Mouse (Mus musculus) spleen, adult 18-20 months (tissue): Measurements from ENCODE around the gene Kif13a.

Experiments used
- DNase-seq, 2 experiments: peaks; one replicate each; pipeline ENCODE4 v3.0.0; 2022; ENCODE audit warnings: mixed read lengths in 2 of 2

Gene Kif13a

GRCm38 (mm10) chr13:46880736-46881135 lies 48.9 kb downstream of the Kif13a start:
- no peak for DNase-seq

- no peak for DNase-seq
Measured at GRCm38 (mm10) chr13:46880243-46880642, 49.4 kb downstream of the Kif13a start.

- no peak for DNase-seq
Measured at GRCm38 (mm10) chr13:46877049-46877448, 52.6 kb downstream of the Kif13a start.

GRCm38 (mm10) chr13:46875377-46875776 lies 54.3 kb downstream of the Kif13a start:
- no peak for DNase-seq

GRCm38 (mm10) chr13:46872732-46873131 lies 56.9 kb downstream of the Kif13a start:
- no peak for DNase-seq

- DNase-seq, result no peak
Measured at GRCm38 (mm10) chr13:46872194-46872593, 57.5 kb downstream of the Kif13a start.

- no peak for DNase-seq
Measured at GRCm38 (mm10) chr13:46869464-46869863, 60.2 kb downstream of the Kif13a start.

GRCm38 (mm10) chr13:46863169-46863748 lies 66.4 kb downstream of the Kif13a start:
- no peak for DNase-seq

GRCm38 (mm10) chr13:46859876-46860275 lies 69.8 kb downstream of the Kif13a start:
- DNase-seq, result no peak

GRCm38 (mm10) chr13:46859173-46859572 lies 70.5 kb downstream of the Kif13a start:
- DNase-seq, result no peak

GRCm38 (mm10) chr13:46858835-46859152 lies 70.9 kb downstream of the Kif13a start:
- DNase-seq, result no peak

GRCm38 (mm10) chr13:46858143-46858834 lies 71.4 kb downstream of the Kif13a start:
- DNase-seq, result no peak

- DNase-seq, result no peak
Measured at GRCm38 (mm10) chr13:46854456-46854855, 75.2 kb downstream of the Kif13a start.

GRCm38 (mm10) chr13:46852470-46852869 lies 77.2 kb downstream of the Kif13a start:
- DNase-seq, result no peak

GRCm38 (mm10) chr13:46845456-46845855 lies 84.2 kb downstream of the Kif13a start:
- DNase-seq, result no peak

GRCm38 (mm10) chr13:46844561-46845235 lies 85.0 kb downstream of the Kif13a start:
- no peak for DNase-seq

GRCm38 (mm10) chr13:46843646-46844045 lies 86.0 kb downstream of the Kif13a start:
- no peak for DNase-seq

GRCm38 (mm10) chr13:46842185-46842584 lies 87.5 kb downstream of the Kif13a start:
- no peak for DNase-seq

- DNase-seq, result no peak
Measured at GRCm38 (mm10) chr13:46841668-46842067, 88.0 kb downstream of the Kif13a start.

- DNase-seq, result no peak
Measured at GRCm38 (mm10) chr13:46840676-46841075, 89.0 kb downstream of the Kif13a start.

- DNase-seq, result no peak
Measured at GRCm38 (mm10) chr13:46839236-46839635, 90.4 kb downstream of the Kif13a start.

GRCm38 (mm10) chr13:46838551-46838950 lies 91.1 kb downstream of the Kif13a start:
- DNase-seq, result peak in 1 of 2 experiments; percentile 8

GRCm38 (mm10) chr13:46835351-46835750 lies 94.3 kb downstream of the Kif13a start:
- no peak for DNase-seq

GRCm38 (mm10) chr13:46834805-46835204 lies 94.9 kb downstream of the Kif13a start:
- DNase-seq, result no peak
